Comparison of ENCODE assay signal across 8 mouse cellular contexts in the genomic region with DNA sequence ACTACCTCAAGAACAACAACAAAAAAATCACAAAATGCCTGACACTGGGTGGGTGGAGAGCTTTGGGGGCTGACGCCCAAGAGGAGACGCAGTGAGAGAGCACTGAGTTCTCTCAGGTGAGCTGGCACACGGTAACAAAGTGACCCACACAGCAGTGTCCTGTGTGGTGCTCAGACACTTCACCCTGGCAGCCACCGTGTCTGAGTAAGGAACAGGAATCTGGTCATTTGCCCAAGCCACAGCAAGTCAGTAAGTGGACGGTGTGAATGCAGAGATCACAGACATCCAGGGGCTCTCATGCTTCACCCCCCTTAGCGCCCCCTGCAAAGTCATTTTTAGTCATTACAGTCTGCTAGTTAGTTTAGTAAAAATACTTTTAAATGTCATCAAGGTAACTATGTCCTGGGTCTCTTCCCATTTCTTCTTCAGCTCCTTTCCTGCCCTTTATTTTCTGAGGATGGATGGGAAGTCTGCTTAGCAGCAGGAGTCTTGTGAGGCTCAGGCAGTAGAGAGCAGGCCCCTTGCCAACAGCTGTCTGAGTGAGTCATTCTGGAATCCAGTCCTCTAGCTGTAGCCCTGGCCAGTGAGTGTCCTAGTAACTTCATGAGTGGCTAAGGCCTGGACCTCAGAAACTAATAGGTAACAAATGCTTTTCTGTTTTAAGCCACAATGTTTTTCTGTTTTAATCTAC. TPM values are rescaled to one million over a fixed set of nuclear protein-coding genes. Genes with fewer than 3 reads are reported as not detected.
DNase-seq lines count a peak whose midpoint lies in the region; ATAC-seq lines count a peak whose summit lies in the region.

No protein-coding gene starts in this region.

- intact Hi-C loops in gastrocnemius, postnatal 14 days (cut with DNase I; ENCODE audit: low total_unique reads): no loop called here

- no peak overlapping the region for H3K4me3 ChIP-seq in neural tube, embryonic 15.5 days (replicated peaks)
- H3K4me3 ChIP-seq in liver, embryonic 16.5 days (ENCODE audit: low read depth, low read length): no peak overlapping the region
- H3K4me3 ChIP-seq in forebrain, embryonic 13.5 days: no peak overlapping the region

- DNase-seq in cerebellum, adult 11 months: peak; percentile 30
- no peak for DNase-seq in neural tube, embryonic 10.5 days (ENCODE audit: extremely low spot score, low spot score)
- peak; percentile 89 for DNase-seq in gastrocnemius, postnatal 14 days
- DNase-seq in spleen, postnatal 36 days (ENCODE audit: low spot score in 2 of 2): no peak

- H3K27me3 ChIP-seq in neural tube, embryonic 15.5 days (replicated peaks): no peaks in the 10 kb centered on the region
- H3K27me3 ChIP-seq in liver, embryonic 16.5 days (ENCODE audit: control insufficient read depth, insufficient read depth, low read depth, low read length): no peaks in the 10 kb centered on the region
- H3K27me3 ChIP-seq in forebrain, embryonic 13.5 days: no peaks in the 10 kb centered on the region

- WGBS in neural tube, embryonic 15.5 days: 81% methylated on average over 6 of the region's 6 CpGs
- 81% methylated on average over 6 of the region's 6 CpGs for WGBS in liver, embryonic 16.5 days (ENCODE audit: insufficient replicate concordance)
- WGBS in forebrain, embryonic 13.5 days: 86% methylated on average over 6 of the region's 6 CpGs

- H3K9me3 ChIP-seq in neural tube, embryonic 15.5 days (replicated peaks): no peaks in the 10 kb centered on the region
- H3K9me3 ChIP-seq in liver, embryonic 16.5 days (replicated peaks; ENCODE audit: control insufficient read depth, low read length): no peaks in the 10 kb centered on the region
- no peaks in the 10 kb centered on the region for H3K9me3 ChIP-seq in forebrain, embryonic 13.5 days (replicated peaks)

- ATAC-seq in cerebellum, adult (ENCODE audit: insufficient number of reproducible peaks, low FRiP score, low TSS enrichment): no peak
- no peak for ATAC-seq in neural tube, embryonic 15.5 days (ENCODE audit: low FRiP score)
- ATAC-seq in liver, embryonic 16.5 days (ENCODE audit: low read depth): no peak
- ATAC-seq in forebrain, embryonic 13.5 days: no peak

- H3K4me2 ChIP-seq in neural tube, embryonic 15.5 days: no peak overlapping the region
- peak overlapping the region; percentile 18; the same call in 1 of the 2 replicates for H3K4me2 ChIP-seq in liver, embryonic 16.5 days (ENCODE audit: low read depth, low read length)
- no peak overlapping the region for H3K4me2 ChIP-seq in forebrain, embryonic 13.5 days

- H3K27ac ChIP-seq in neural tube, embryonic 15.5 days (replicated peaks): peak overlapping the region; percentile 60
- H3K27ac ChIP-seq in liver, embryonic 16.5 days (ENCODE audit: low read length): peak overlapping the region; percentile 71
- no peak overlapping the region for H3K27ac ChIP-seq in forebrain, embryonic 13.5 days

- H3K4me1 ChIP-seq in neural tube, embryonic 15.5 days: no peaks in the 10 kb centered on the region
- H3K4me1 ChIP-seq in liver, embryonic 16.5 days (ENCODE audit: control insufficient read depth, low read depth, low read length): peaks cover 18% of the 10 kb centered on the region
- no peaks in the 10 kb centered on the region for H3K4me1 ChIP-seq in forebrain, embryonic 13.5 days

- no peak overlapping the region for H3K9ac ChIP-seq in neural tube, embryonic 15.5 days (replicated peaks)
- H3K9ac ChIP-seq in liver, embryonic 16.5 days (ENCODE audit: low read depth, low read length): peak overlapping the region; percentile 4; the same call in 1 of the 2 replicates
- H3K9ac ChIP-seq in forebrain, embryonic 13.5 days: no peak overlapping the region

- H3K36me3 ChIP-seq in neural tube, embryonic 15.5 days: peaks cover 39% of the 10 kb centered on the region
- H3K36me3 ChIP-seq in liver, embryonic 16.5 days (ENCODE audit: control insufficient read depth, insufficient read depth): peaks cover 21% of the 10 kb centered on the region
- peaks cover 52% of the 10 kb centered on the region for H3K36me3 ChIP-seq in forebrain, embryonic 13.5 days (ENCODE audit: poor library complexity, severe bottlenecking)

RNA-seq across cellular contexts. Expression of a gene that starts 53.4 kb away (rescaled TPM):
- 36.0 and 37.6 TPM in 2 replicates for polyA plus RNA-seq in neural tube, embryonic 15.5 days (2015; fragmentation: Nextera tagmentation; extraction: Ambion mirVana)
- total RNA-seq in gastrocnemius, postnatal 14 days (2021): 10 to 100 TPM; 79.2 to 97.2 TPM
- polyA plus RNA-seq in liver, embryonic 16.5 days (2015; fragmentation: Nextera tagmentation; extraction: Ambion mirVana): 23.6 and 24.6 TPM in 2 replicates
- polyA plus RNA-seq in forebrain, embryonic 13.5 days (2015; fragmentation: Nextera tagmentation; extraction: Ambion mirVana): 38.6 and 39.1 TPM in 2 replicates

Comparison
In these comparisons a context has a peak if more than half of its experiments do, and no peak if none do; other contexts are left out.
1. DNase-seq: peak in cerebellum, adult 11 months (single experiment) and gastrocnemius, postnatal 14 days (single experiment); none in neural tube, embryonic 10.5 days (single experiment) and spleen, postnatal 36 days (0 of 2).